Mouse (Mus musculus) layer of hippocampus, adult 2 months (tissue): ENCODE measurements around the gene Tnpo1. TPM values are rescaled to one million over a fixed set of nuclear protein-coding genes. Genes with fewer than 3 reads are reported as not detected.
A peak's percentile ranks its signal among the peaks of the same experiment; 100 is the strongest.
"Not testable (repeated sequence)": the region's sequence is repeated elsewhere in the genome, so short reads cannot be mapped to it uniquely, and the experiment has no call there.

Experiments used
- DNase-seq, 2 experiments: peaks; one replicate each; pipeline ENCODE4 v3.0.0; 2022; ENCODE audit warnings: low spot score in 2 of 2
- H3K27ac ChIP-seq: fragments of 200-600 bp; 2 replicates; pipeline ENCODE4 v1.8.1; 2022
- H3K4me3 ChIP-seq: fragments of 200-600 bp; 2 replicates; pipeline ENCODE4 v1.8.1; 2022; ENCODE audit warnings: mild to moderate bottlenecking
- CTCF ChIP-seq: fragments of 200-600 bp; conservative IDR thresholded peaks from 2 replicates; pipeline ENCODE4 v1.8.1; 2022; ENCODE audit warnings: antibody characterized with exemption, mild to moderate bottlenecking, moderate library complexity
- total RNA-seq, 2 experiments: library from RNA; stranded (reverse); gene quantifications; 2 replicates each; pipeline ENCODE4 v1.2.3; 2021

Gene Tnpo1
- total RNA-seq, 2 experiments from 2014 or later: 61.7 to 68.5 TPM

- Histone ChIP-seq H3K4me3 (no peak overlapping the region), H3K27ac (peak overlapping the region; percentile 36; the same call in 1 of the 2 replicates)
- TF ChIP-seq CTCF: no peak
- DNase-seq: no peak
These were observed 57.8 kb downstream of the Tnpo1 start for GRCm38 (mm10) chr13:98868236-98868923.

- DNase-seq: peak; percentile 48 to 59
- peak overlapping the region; percentile 36; the same call in 1 of the 2 replicates for H3K27ac ChIP-seq
- no peak overlapping the region for H3K4me3 ChIP-seq
- TF ChIP-seq CTCF: peak; percentile 91
These were observed 58.4 kb downstream of the Tnpo1 start for GRCm38 (mm10) chr13:98867810-98868209.

DNA sequence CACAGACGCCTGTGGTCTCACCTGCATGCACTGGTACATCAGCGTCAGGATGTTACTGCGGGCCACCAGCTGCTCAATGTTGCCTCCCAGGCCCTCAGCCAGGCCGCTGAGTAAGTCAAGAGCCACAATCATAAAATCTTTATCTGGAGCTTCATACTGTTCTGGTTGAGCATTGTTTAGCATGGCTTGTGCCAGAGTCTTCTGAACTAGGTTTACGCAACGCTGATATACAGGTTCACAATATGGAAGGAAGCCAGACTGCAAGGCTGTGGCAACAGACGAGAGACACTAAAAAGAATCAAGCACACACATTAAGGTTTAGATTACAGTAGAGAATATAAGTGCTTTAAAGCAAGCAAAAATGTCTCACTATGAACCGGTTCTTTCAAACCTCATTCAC lies 70.9 kb downstream of the Tnpo1 start:
- H3K4me3 ChIP-seq: no peak overlapping the region
- TF ChIP-seq CTCF: no peak
- 0 out of 2 replicates have a peak overlapping the region, but pooled peaks have one; percentile 1 for H3K27ac ChIP-seq
- DNase-seq: no peak

DNA sequence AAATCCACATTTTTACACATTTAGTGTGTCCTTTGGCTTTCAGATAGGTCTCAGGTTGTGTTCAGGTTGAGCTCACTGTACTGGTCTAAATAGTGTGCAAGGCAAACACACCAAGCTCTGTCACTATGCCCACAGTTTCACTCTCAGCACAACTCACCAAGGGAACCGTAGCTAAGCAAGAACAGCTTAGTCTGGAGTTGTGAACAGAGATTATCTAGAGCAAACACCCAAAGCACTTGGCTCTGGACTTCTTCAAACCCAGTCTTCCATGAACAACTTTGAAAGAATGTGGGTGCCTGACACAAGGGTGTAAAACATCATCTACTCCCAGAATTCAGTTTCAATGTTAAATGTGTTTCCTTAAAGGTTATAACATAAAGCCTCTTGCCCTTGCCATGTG lies 80.4 kb downstream of the Tnpo1 start:
- no peak overlapping the region for H3K27ac ChIP-seq
- H3K4me3 ChIP-seq: no peak overlapping the region
- TF ChIP-seq CTCF: no peak
- DNase-seq: no peak

GRCm38 (mm10) chr13:98836423-98837088 lies 89.6 kb downstream of the Tnpo1 start:
- peak; percentile 64 for TF ChIP-seq CTCF
- DNase-seq: no peak
- Histone ChIP-seq H3K27ac (no peak overlapping the region), H3K4me3 (no peak overlapping the region)

- Histone ChIP-seq H3K27ac (no peak overlapping the region), H3K4me3 (no peak overlapping the region)
- TF ChIP-seq CTCF: no peak
- DNase-seq: no peak
These were observed 90.4 kb downstream of the Tnpo1 start for GRCm38 (mm10) chr13:98835740-98836139.

DNA sequence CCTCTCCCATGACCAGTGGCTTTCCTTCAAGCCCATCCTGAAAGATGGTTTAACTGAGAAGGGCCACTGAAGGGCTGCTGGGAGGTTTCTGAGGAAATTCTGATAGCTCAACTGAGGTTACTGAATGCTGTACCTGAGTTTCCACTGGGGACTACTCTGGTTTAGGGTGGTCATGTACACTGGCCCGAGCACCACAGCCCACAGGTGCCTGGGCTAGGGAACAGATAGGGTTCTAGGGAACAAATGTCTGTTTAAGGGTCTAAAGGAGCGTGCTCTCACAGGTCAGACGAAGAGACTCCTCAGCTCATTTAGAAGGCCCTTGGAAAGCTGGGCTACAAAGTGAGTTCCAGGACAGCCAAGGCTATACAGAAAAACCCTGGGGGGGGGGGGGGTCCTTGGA lies 91.5 kb downstream of the Tnpo1 start:
- Histone ChIP-seq H3K4me3 (no peak overlapping the region), H3K27ac (no peak overlapping the region; the same call in 1 of the 2 replicates)
- TF ChIP-seq CTCF: no peak
- DNase-seq: no peak

DNA sequence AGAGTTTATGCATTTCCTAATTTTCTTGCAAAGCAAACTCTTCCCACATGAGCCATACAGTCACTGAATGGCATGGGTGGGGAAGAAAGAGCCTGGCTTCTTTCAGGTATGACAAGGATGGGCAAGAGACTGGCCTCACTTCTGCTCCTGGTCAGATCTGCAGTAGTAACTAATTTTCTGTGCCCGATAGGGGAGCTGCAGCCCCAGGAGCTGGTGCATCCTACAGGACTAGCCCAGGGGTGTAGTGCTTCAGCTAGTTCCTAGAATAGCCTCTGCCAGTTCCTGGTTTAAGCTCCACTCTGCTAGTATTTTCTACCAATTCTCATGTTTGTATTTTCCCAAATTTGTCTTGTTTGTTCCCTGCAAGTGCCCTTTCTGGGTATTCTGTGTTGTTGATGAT lies 92.0 kb downstream of the Tnpo1 start:
- peak; percentile 52 for TF ChIP-seq CTCF
- H3K4me3 ChIP-seq: no peak overlapping the region
- no peak overlapping the region; the same call in 1 of the 2 replicates for H3K27ac ChIP-seq
- no peak for DNase-seq

DNA sequence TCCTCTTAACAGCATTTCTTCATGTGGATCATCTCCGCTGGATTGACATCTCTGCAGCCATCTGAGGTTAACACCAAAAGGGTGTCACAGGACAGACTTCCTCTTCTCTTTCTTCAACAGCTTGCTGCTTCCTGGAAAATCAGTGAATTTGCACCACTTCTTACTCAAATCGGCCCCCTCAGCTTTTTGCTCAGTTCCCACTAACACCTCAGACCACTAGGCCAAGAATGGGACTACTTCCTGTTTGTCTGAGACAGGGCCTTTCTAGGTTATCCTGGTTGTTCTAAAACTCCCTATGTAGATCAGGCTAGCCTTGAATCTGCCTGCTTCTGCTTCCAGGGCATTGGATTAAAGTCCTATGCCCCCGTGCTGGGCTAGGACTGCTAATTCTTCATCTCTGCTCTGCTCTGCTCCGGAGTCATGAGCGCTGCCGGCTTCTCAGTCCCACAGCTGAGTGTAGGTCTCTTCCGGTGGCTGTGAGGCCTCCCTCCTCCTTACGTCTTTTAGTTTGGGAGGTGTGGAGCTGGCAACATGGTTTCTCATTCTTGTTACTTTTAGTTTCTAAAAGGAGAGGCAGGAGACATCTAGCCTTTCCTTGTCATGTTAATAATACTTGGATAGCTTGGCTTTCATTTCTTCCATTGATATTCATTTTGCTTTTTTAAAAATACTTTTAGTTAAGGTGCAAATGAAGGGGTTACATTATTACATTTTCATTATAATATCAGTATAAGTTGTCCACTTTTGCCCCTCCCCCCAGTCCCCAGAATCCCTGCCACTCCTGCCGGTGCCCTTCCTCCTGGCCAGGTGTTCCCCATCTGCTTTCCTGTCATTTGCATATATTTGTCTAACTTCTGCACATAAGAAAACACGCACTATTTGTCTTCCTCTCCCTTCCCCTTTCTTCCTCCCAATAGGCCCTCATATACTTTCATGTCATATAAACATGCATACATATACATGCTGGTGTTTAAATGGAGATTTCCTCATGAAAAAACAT lies 93.4 kb downstream of the Tnpo1 start:
- no peak for DNase-seq
- H3K4me3 ChIP-seq: no peak overlapping the region
- no peak for TF ChIP-seq CTCF
- no peak overlapping the region for H3K27ac ChIP-seq

DNA sequence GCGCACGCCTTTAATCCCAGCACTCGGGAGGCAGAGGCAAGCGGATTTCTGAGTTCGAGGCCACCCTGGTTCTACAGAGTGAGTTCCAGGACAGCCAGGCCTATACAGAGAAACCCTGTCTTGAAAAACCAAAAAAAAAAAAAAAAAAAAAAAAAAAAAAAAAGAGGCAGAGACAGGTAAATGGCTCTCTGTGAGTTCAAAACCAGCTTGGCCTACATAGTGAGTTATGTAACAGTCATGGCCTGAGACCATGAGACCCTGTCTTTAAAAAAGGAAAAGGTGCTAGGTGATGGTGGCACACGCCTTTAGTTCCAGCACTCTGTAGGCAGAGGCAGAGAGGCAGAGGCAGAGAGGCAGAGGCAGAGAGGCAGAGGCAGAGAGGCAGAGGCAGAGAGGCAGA lies 97.2 kb downstream of the Tnpo1 start:
- H3K4me3 ChIP-seq, DNase-seq, H3K27ac ChIP-seq: not testable (repeated sequence)

GRCm38 (mm10) chr13:98825574-98825973 lies 100.6 kb downstream of the Tnpo1 start:
- no peak for TF ChIP-seq CTCF
- DNase-seq: no peak
- Histone ChIP-seq H3K27ac (no peak overlapping the region), H3K4me3 (no peak overlapping the region)

GRCm38 (mm10) chr13:98819094-98819493 lies 107.1 kb downstream of the Tnpo1 start:
- H3K27ac ChIP-seq: no peak overlapping the region
- H3K4me3 ChIP-seq: no peak overlapping the region
- DNase-seq: no peak
- TF ChIP-seq CTCF: no peak

DNA sequence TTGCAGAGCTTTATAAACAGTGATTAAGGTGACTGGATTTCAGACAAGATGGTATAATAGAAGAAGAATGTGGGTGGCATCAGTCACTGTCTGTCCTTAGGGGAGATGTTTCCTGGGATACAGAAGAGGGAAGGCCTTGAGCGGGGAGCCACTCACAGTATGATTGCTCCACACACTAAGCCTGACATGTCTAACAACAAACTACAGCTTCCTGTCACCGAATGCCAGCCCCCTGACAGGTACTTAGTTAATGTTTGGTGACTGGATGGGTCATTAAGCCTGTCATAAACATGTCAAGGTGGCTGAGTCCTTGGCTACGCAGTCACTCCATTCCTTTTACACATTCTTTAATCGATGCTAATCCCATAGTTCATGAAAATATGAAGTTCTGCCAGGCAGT lies 108.0 kb downstream of the Tnpo1 start:
- Histone ChIP-seq H3K4me3 (no peak overlapping the region), H3K27ac (no peak overlapping the region)
- DNase-seq: no peak
- TF ChIP-seq CTCF: no peak
